Mouse (Mus musculus): ENCODE results near the gene Stx5a.

DNA sequence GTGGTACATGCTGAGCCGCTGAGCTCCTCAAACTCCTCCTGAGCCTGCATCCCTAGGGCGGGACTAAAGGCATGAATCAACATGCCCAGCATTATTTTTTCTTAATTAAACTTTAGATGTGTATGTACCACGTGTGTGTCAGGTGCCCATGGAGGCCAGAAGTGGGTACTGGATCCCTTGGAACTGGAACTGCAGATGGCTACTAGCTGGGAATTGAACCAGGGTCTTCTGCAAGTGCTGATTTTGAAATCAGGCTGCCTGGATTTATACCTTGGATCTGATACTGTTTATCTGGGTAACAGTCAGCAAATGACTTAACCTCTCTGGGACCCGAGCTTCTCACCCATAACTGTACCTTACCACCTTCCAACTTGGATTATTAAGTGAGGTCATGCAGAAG is 19.2 kb upstream of the Stx5a start:
- TF ChIP-seq CTCF (IDR thresholded peaks at IDR 0.05) (no peak), EP300 (IDR thresholded peaks at IDR 0.05) (no peak)

Data from lung, postnatal 0 days (tissue).